Mouse (Mus musculus): ENCODE measurements around the gene Zmiz2. TPM values are rescaled to one million over a fixed set of nuclear protein-coding genes. Genes with fewer than 3 reads are reported as not detected.

Gene Zmiz2
- 104 TPM for total RNA-seq (2023)

GRCm38 (mm10) chr11:6388726-6389413 is at the start of gene Zmiz2:
Gene Zmiz2, plus strand, starts transcription at chr11:6389074.

GRCm38 (mm10) chr11:6414751-6415550 is 26.1 kb downstream of the Zmiz2 start, which contains the start of gene Ppia:
Gene Ppia, plus strand, starts transcription at chr11:6415443.

GRCm38 (mm10) chr11:6444077-6444853 is 55.4 kb downstream of the Zmiz2 start, which contains the start of gene H2afv:
Gene H2afv, minus strand, starts transcription at chr11:6444443.

Other genes with a start within 250 kb of the Zmiz2 start
- 0.43 TPM for gene A730071L15Rik, start 189.0 kb upstream of the Zmiz2 start, total RNA-seq (2023)
- gene Nudcd3, start 188.7 kb upstream of the Zmiz2 start, total RNA-seq (2023), result 54.0 TPM
- not detected for gene Npc1l1, start 158.9 kb upstream of the Zmiz2 start, total RNA-seq (2023)
- gene Ddx56, start 121.3 kb upstream of the Zmiz2 start, total RNA-seq (2023), result 68.0 TPM
- gene Tmed4, start 114.2 kb upstream of the Zmiz2 start, total RNA-seq (2023), result 30.5 TPM
- 155 TPM for gene Ogdh, start 97.4 kb upstream of the Zmiz2 start, total RNA-seq (2023)
- gene Ppia, start 26.4 kb downstream of the Zmiz2 start, total RNA-seq (2023), result 1,275 TPM
- 52.0 TPM for gene H2afv, start 55.4 kb downstream of the Zmiz2 start, total RNA-seq (2023)
- 59.2 TPM for gene Purb, start 86.8 kb downstream of the Zmiz2 start, total RNA-seq (2023)
- 179 TPM for gene Myo1g, start 131.9 kb downstream of the Zmiz2 start, total RNA-seq (2023)
- gene Ccm2, start 157.8 kb downstream of the Zmiz2 start, total RNA-seq (2023), result 270 TPM
- 0.28 TPM for gene Nacad, start 217.0 kb downstream of the Zmiz2 start, total RNA-seq (2023)
- 140 TPM for gene Tbrg4, start 237.0 kb downstream of the Zmiz2 start, total RNA-seq (2023)
- not detected for gene Wap, start 249.6 kb downstream of the Zmiz2 start, total RNA-seq (2023)

Measured in CD8-positive naive resting alpha-beta T cell, adult 57 days (primary cell).